Comparison of ENCODE assay signal across 17 mouse cellular contexts in genomic region chr15:100667420-100667819, GRCm38 (mm10). TPM values are rescaled to one million over a fixed set of nuclear protein-coding genes. Genes with fewer than 3 reads are reported as not detected.
DNase-seq lines count a peak whose midpoint lies in the region; ATAC-seq and TF ChIP-seq lines count a peak whose summit lies in the region.
"Had no signal": no experiment of that assay in that cellular context is flagged by ENCODE, and none has a peak within 500 bp of the region (broad histone marks: within the 10 kb centered on the region; RNA-seq: fewer than 3 reads in every experiment).

No protein-coding gene starts in this region.

- TF ChIP-seq POLR2A in thymus, adult 2 months (IDR thresholded peaks at IDR 0.05; ENCODE audit: control insufficient read depth, extremely low read depth, insufficient read depth, low read length, poor library complexity), result no peak

- 54% methylated on average over 6 of the region's 6 CpGs for WGBS in heart, embryonic 15.5 days
- 10% methylated on average over 6 of the region's 6 CpGs for WGBS in thymus, adult 2 months
- WGBS in liver, embryonic 13.5 days (ENCODE audit: insufficient replicate concordance), result 25% methylated on average over 6 of the region's 6 CpGs
- 53% methylated on average over 6 of the region's 6 CpGs for whole genome bisulfite sequencing in stomach, embryonic 16.5 days

- H3K9ac ChIP-seq in heart, embryonic 15.5 days, result no peak overlapping the region
- H3K9ac ChIP-seq in liver, embryonic 13.5 days, result peak overlapping the region; percentile 52; the same call in 1 of the 2 replicates
- H3K9ac ChIP-seq in stomach, embryonic 16.5 days (ENCODE audit: low read length), result 0 out of 2 replicates have a peak overlapping the region, but pooled peaks have one; percentile 7
- H3K9ac ChIP-seq: midbrain, embryonic 12.5 days had no signal

- no peak for TF ChIP-seq CTCF in thymus, adult 2 months (IDR thresholded peaks at IDR 0.05; ENCODE audit: borderline replicate concordance, control insufficient read depth, extremely low read depth, insufficient read depth, low read length, poor library complexity)

- no peaks in the 10 kb centered on the region for H3K9me3 ChIP-seq in heart, embryonic 15.5 days (replicated peaks)
- no peaks in the 10 kb centered on the region for H3K9me3 ChIP-seq in liver, embryonic 13.5 days (replicated peaks)
- H3K9me3 ChIP-seq in stomach, embryonic 16.5 days (replicated peaks; ENCODE audit: control insufficient read depth, low read length), result no peaks in the 10 kb centered on the region
- H3K9me3 ChIP-seq: midbrain, embryonic 12.5 days had no signal

- no peak for DNase-seq in heart, postnatal 25 days (ENCODE audit: low spot score)
- no peak for DNase-seq in thymus, adult 2 months
- no peak for DNase-seq in thymus, postnatal 0 days (ENCODE audit: low spot score)
- DNase-seq in liver, embryonic 13.5 days, result no peak
- DNase-seq in urinary bladder, postnatal 25 days (ENCODE audit: low spot score), result no peak
- DNase-seq in adrenal gland, adult (ENCODE audit: inconsistent age in 2 of 2, low spot score in 1 of 2), result no peak
- DNase-seq: B cell, adult 2 months; cerebellum, postnatal 10 days; gastrocnemius, postnatal 14 days; kidney, adult 9 months; kidney, postnatal 4 days; lung, postnatal 14 days had no signal

- H3K27me3 ChIP-seq in heart, embryonic 15.5 days, result no peaks in the 10 kb centered on the region
- no peaks in the 10 kb centered on the region for H3K27me3 ChIP-seq in thymus, adult 2 months (ENCODE audit: control insufficient read depth, insufficient read depth, low read length)
- H3K27me3 ChIP-seq in liver, embryonic 13.5 days, result no peaks in the 10 kb centered on the region
- H3K27me3 ChIP-seq in stomach, embryonic 16.5 days (ENCODE audit: control insufficient read depth, insufficient read depth, low read length), result no peaks in the 10 kb centered on the region
- H3K27me3 ChIP-seq: midbrain, embryonic 12.5 days; Patski had no signal

- H3K4me1 ChIP-seq in heart, embryonic 15.5 days (replicated peaks), result peaks cover 12% of the 10 kb centered on the region
- H3K4me1 ChIP-seq in thymus, adult 2 months (replicated peaks; ENCODE audit: control insufficient read depth, insufficient read depth, low read length), result peaks cover 38% of the 10 kb centered on the region
- H3K4me1 ChIP-seq in liver, embryonic 13.5 days (replicated peaks), result peaks cover 70% of the 10 kb centered on the region
- peaks cover 16% of the 10 kb centered on the region; the same call in 1 of the 2 replicates for H3K4me1 ChIP-seq in stomach, embryonic 16.5 days (ENCODE audit: control insufficient read depth, insufficient read depth, low read length)

- intact Hi-C loops in heart, postnatal 25 days (cut with DNase I), result no loop called here

- H3K27ac ChIP-seq in heart, embryonic 15.5 days, result peak overlapping the region; percentile 66; the same call in 1 of the 2 replicates
- H3K27ac ChIP-seq in thymus, adult 2 months (ENCODE audit: control insufficient read depth, insufficient read depth, low read length), result peak overlapping the region; percentile 61
- peak overlapping the region; percentile 47 for H3K27ac ChIP-seq in liver, embryonic 13.5 days
- H3K27ac ChIP-seq in stomach, embryonic 16.5 days (ENCODE audit: low read length), result no peak overlapping the region
- H3K27ac ChIP-seq: midbrain, embryonic 12.5 days had no signal

- H3K4me3 ChIP-seq in heart, embryonic 15.5 days, result no peak overlapping the region
- H3K4me3 ChIP-seq in thymus, adult 2 months (ENCODE audit: control insufficient read depth, insufficient read depth, low read length), result peak overlapping the region; percentile 38
- peak overlapping the region; percentile 66 for H3K4me3 ChIP-seq in liver, embryonic 13.5 days (replicated peaks)
- H3K4me3 ChIP-seq in stomach, embryonic 16.5 days (replicated peaks; ENCODE audit: low read length), result no peak overlapping the region
- H3K4me3 ChIP-seq: midbrain, embryonic 12.5 days had no signal

- H3K36me3 ChIP-seq in heart, embryonic 15.5 days, result no peaks in the 10 kb centered on the region
- H3K36me3 ChIP-seq in thymus, adult 2 months (ENCODE audit: control insufficient read depth, insufficient read depth, low read length), result no peaks in the 10 kb centered on the region; the same call in 1 of the 2 replicates
- H3K36me3 ChIP-seq in liver, embryonic 13.5 days, result no peaks in the 10 kb centered on the region
- no peaks in the 10 kb centered on the region for H3K36me3 ChIP-seq in stomach, embryonic 16.5 days (ENCODE audit: control insufficient read depth, insufficient read depth, low read length)
- H3K36me3 ChIP-seq: midbrain, embryonic 12.5 days had no signal

- peak overlapping the region; percentile 16; the same call in 1 of the 2 replicates for H3K4me2 ChIP-seq in heart, embryonic 15.5 days
- H3K4me2 ChIP-seq in liver, embryonic 13.5 days, result peak overlapping the region; percentile 74
- H3K4me2 ChIP-seq in stomach, embryonic 16.5 days (ENCODE audit: low read depth, low read length), result 0 out of 2 replicates have a peak overlapping the region, but pooled peaks have one; percentile 14
- H3K4me2 ChIP-seq: midbrain, embryonic 12.5 days had no signal

- ATAC-seq in heart, embryonic 15.5 days (replicated peaks; ENCODE audit: insufficient number of reproducible peaks, insufficient read depth, low FRiP score, low read depth), result no peak
- ATAC-seq in liver, embryonic 13.5 days (ENCODE audit: low read depth), result no peak
- no peak for ATAC-seq in stomach, embryonic 16.5 days (ENCODE audit: insufficient read depth, low FRiP score)
- ATAC-seq: hindbrain, embryonic 16.5 days; Patski had no signal

RNA-seq across cellular contexts. Expression of gene Bin2, which starts 1.9 kb away (rescaled TPM):
- 2.6 and 9.4 TPM in 2 replicates for polyA plus RNA-seq in heart, embryonic 15.5 days (2015; fragmentation: Nextera tagmentation; extraction: Ambion mirVana)
- 1 to 10 TPM; 1.2 to 1.7 TPM for total RNA-seq in heart, postnatal 25 days (2021)
- 114 and 131 TPM in 2 replicates for polyA plus RNA-seq in thymus, adult 2 months (2012; rRNA removed)
- 33.1 and 45.9 TPM in 2 replicates for polyA plus RNA-seq in thymus, postnatal 0 days (2015; fragmentation: Nextera tagmentation; extraction: Ambion mirVana)
- polyA plus RNA-seq in liver, embryonic 13.5 days (2015; fragmentation: Nextera tagmentation; extraction: Ambion mirVana), result 19.7 and 25.7 TPM in 2 replicates
- polyA plus RNA-seq in stomach, embryonic 16.5 days (2015; fragmentation: Nextera tagmentation; extraction: Ambion mirVana), result 6.0 and 6.3 TPM in 2 replicates
- polyA plus RNA-seq: Patski had no signal

RNA-seq across cellular contexts. Expression of gene Cela1, which starts 20.3 kb away (rescaled TPM):
- polyA plus RNA-seq in heart, embryonic 15.5 days (2015; fragmentation: Nextera tagmentation; extraction: Ambion mirVana), result 1.4 and 2.2 TPM in 2 replicates
- under 1 TPM; 0.42 to 0.52 TPM for total RNA-seq in heart, postnatal 25 days (2021)
- polyA plus RNA-seq in thymus, adult 2 months (2012; rRNA removed), result 10.4 and 11.7 TPM in 2 replicates
- 6.2 and 13.1 TPM in 2 replicates for polyA plus RNA-seq in thymus, postnatal 0 days (2015; fragmentation: Nextera tagmentation; extraction: Ambion mirVana)
- 8.2 and 11.8 TPM in 2 replicates for polyA plus RNA-seq in liver, embryonic 13.5 days (2015; fragmentation: Nextera tagmentation; extraction: Ambion mirVana)
- 250 and 388 TPM in 2 replicates for polyA plus RNA-seq in stomach, embryonic 16.5 days (2015; fragmentation: Nextera tagmentation; extraction: Ambion mirVana)
- total RNA-seq: gastrocnemius, postnatal 14 days had no signal

RNA-seq across cellular contexts. Expression of gene Smagp, which starts 30.7 kb away (rescaled TPM):
- polyA plus RNA-seq in heart, embryonic 15.5 days (2015; fragmentation: Nextera tagmentation; extraction: Ambion mirVana), result 14.6 and 15.3 TPM in 2 replicates
- total RNA-seq in heart, postnatal 25 days (2021), result 10 to 100 TPM; 13.7 to 15.5 TPM
- polyA plus RNA-seq in thymus, adult 2 months (2012; rRNA removed), result 11.0 and 11.7 TPM in 2 replicates
- polyA plus RNA-seq in thymus, postnatal 0 days (2015; fragmentation: Nextera tagmentation; extraction: Ambion mirVana), result 4.8 TPM in 2 replicates
- polyA plus RNA-seq in liver, embryonic 13.5 days (2015; fragmentation: Nextera tagmentation; extraction: Ambion mirVana), result 7.7 and 7.9 TPM in 2 replicates
- 40.6 and 51.8 TPM in 2 replicates for polyA plus RNA-seq in stomach, embryonic 16.5 days (2015; fragmentation: Nextera tagmentation; extraction: Ambion mirVana)

RNA-seq across cellular contexts. Expression of gene Dazap2, which starts 52.3 kb away (rescaled TPM):
- 201 and 225 TPM in 2 replicates for polyA plus RNA-seq in heart, embryonic 15.5 days (2015; fragmentation: Nextera tagmentation; extraction: Ambion mirVana)
- 100 to 1,000 TPM; 145 to 156 TPM for total RNA-seq in heart, postnatal 25 days (2021)
- 1,016 and 1,115 TPM in 2 replicates for polyA plus RNA-seq in thymus, adult 2 months (2012; rRNA removed)
- 266 and 303 TPM in 2 replicates for polyA plus RNA-seq in thymus, postnatal 0 days (2015; fragmentation: Nextera tagmentation; extraction: Ambion mirVana)
- 141 and 173 TPM in 2 replicates for polyA plus RNA-seq in liver, embryonic 13.5 days (2015; fragmentation: Nextera tagmentation; extraction: Ambion mirVana)
- 194 and 213 TPM in 2 replicates for polyA plus RNA-seq in stomach, embryonic 16.5 days (2015; fragmentation: Nextera tagmentation; extraction: Ambion mirVana)

Comparison
In these comparisons a context has a peak if more than half of its experiments do, and no peak if none do; other contexts are left out.
1. H3K4me2 ChIP-seq: peak in every context shown above with its lines; median percentile 74 in liver, embryonic 13.5 days; 16 in heart, embryonic 15.5 days; 14 in stomach, embryonic 16.5 days.
2. H3K4me3 ChIP-seq: peak in thymus, adult 2 months (single experiment) and liver, embryonic 13.5 days (single experiment); none in heart, embryonic 15.5 days (single experiment) and stomach, embryonic 16.5 days (single experiment).
3. RNA of gene Cela1, which starts 20.3 kb away (polyA plus RNA-seq): 250 to 388 TPM in stomach, embryonic 16.5 days; 6.2 to 13.1 TPM in thymus, postnatal 0 days, 8.2 to 11.8 TPM in liver, embryonic 13.5 days, 10.4 to 11.7 TPM in thymus, adult 2 months and 1.4 to 2.2 TPM in heart, embryonic 15.5 days; every median in the first group is over 10 times any median in the second.